Mouse (Mus musculus) cerebellum, adult (tissue): Measurements from ENCODE around the gene P4ha2.

Experiments used
- ATAC-seq: cut with Nextera tagmentation; 2 replicates; pipeline ENCODE4 v1.9.2; 2017; ENCODE audit warnings: mild to moderate bottlenecking, moderate library complexity, mixed read lengths; ENCODE audit not compliant: insufficient number of reproducible peaks, low FRiP score, low TSS enrichment

P4ha2 gene

DNA sequence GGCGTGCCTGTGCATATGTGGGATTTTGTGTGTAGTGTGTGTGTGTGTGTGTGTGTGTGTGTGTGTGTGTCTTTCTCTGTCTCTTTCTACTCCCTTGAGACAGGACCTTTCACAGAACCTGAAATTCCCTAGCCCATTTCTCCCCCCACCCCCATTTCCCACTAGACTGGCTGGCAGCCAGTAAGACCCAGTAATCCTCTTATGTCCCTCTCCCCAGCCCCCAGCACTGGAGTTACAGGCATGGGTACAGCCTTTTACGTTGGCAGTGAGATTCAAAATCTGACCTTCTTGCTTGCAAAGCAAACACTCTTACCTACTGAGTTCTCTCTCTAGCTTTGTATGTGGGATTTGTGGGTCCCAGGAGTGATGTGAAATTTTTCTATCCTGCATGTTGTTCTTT, 75.0 kb downstream of the P4ha2 start:
- ATAC-seq: no peak
